Mouse (Mus musculus) macrophage (primary cell): ENCODE measurements around the gene Mpped2. TPM values are rescaled to one million over a fixed set of nuclear protein-coding genes. Genes with fewer than 3 reads are reported as not detected.

Experiments
- H3K27ac ChIP-seq: fragments of 350-480 bp; formaldehyde crosslinking; 2 replicates; pipeline ENCODE4 v1.9.0; 2021
- H3K36me3 ChIP-seq: fragments of 350-480 bp; formaldehyde crosslinking; 2 replicates; pipeline ENCODE4 v1.9.0; 2021; ENCODE audit errors: inconsistent target
- H3K4me3 ChIP-seq: fragments of 350-480 bp; formaldehyde crosslinking; 2 replicates; pipeline ENCODE4 v1.9.0; 2021; ENCODE audit errors: inconsistent target
- H3K79me2 ChIP-seq: fragments of 350-480 bp; formaldehyde crosslinking; 2 replicates; pipeline ENCODE4 v1.9.0; 2021; ENCODE audit errors: inconsistent target
- WGBS: methylation state at CpG from one replicate; pipeline ENCODE4 v1.1.7; 2026; ENCODE audit warnings: inconsistent platforms; ENCODE audit not compliant: missing documents; 5-methylcytosine and 5-hydroxymethylcytosine counted together
- polyA plus RNA-seq: library from polyadenylated mRNA; stranded (reverse); fragments of 250-400 nt; gene quantifications from 3 replicates; pipeline ENCODE4 v1.2.4, GENCODE M21; 2018; ENCODE audit warnings: inconsistent platforms

Mpped2 gene
- polyA plus RNA-seq, 1 experiment from 2014 or later: not detected

- 83% methylated on average over 5 of the region's 5 CpGs for WGBS
- H3K36me3 ChIP-seq: no peaks in the 10 kb centered on the region
- no peak overlapping the region for H3K27ac ChIP-seq
- H3K79me2 ChIP-seq: no peaks in the 10 kb centered on the region
- H3K4me3 ChIP-seq: no peak overlapping the region
Observed at GRCm38 (mm10) chr2:106718888-106719287, 25.8 kb downstream of the Mpped2 start.

DNA sequence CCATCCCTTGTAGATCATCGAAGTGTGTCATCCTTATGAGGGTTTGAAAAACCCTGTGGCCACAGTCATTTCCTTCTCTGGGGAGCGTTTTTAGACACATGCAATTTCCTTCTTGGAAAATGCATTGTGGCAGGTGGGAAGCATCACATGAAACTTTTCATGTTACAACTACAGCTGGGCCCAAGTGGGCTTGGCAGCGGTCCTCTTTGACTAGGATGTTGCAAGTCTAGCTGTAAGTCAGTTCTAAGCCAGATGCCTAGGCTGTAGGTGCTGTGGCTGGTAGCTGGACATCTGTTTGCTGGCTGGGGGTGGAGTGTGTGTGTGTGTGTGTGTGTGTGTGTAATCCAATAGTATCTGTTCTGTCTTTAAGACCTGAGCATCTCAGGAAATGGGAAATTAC, 26.4 kb downstream of the Mpped2 start:
- no peak overlapping the region for H3K4me3 ChIP-seq
- H3K79me2 ChIP-seq: no peaks in the 10 kb centered on the region
- 78% methylated on average over 3 of the region's 3 CpGs for WGBS
- H3K27ac ChIP-seq: no peak overlapping the region
- no peaks in the 10 kb centered on the region for H3K36me3 ChIP-seq

DNA sequence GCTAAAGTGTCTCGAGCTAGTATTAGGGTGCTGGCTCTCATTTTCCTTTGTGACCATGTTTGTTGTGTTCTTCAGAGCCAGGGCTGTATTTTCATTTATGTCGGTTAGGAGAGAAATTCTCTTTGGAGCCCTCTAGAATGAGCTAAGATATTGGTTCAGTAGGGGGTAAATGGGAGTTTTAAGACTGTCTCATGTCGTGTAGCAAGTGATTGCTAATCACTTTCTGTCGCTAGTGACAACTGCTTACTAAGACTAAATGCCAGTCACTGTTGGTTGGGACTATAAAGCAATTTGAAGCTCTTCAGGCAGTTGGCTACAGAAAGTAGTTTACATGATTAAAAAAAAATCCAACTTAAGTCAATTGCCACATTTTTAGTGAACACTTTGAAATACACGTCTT, 27.6 kb downstream of the Mpped2 start:
- Histone ChIP-seq H3K36me3 (no peaks in the 10 kb centered on the region), H3K27ac (no peak overlapping the region), H3K4me3 (no peak overlapping the region), H3K79me2 (no peaks in the 10 kb centered on the region)
- whole genome bisulfite sequencing: 84% methylated on average over 5 of the region's 5 CpGs

- WGBS: 96% methylated on average over 4 of the region's 4 CpGs
- Histone ChIP-seq H3K36me3 (no peaks in the 10 kb centered on the region), H3K79me2 (no peaks in the 10 kb centered on the region), H3K27ac (no peak overlapping the region), H3K4me3 (no peak overlapping the region)
Observed at GRCm38 (mm10) chr2:106722020-106722419, 29.0 kb downstream of the Mpped2 start.

GRCm38 (mm10) chr2:106729951-106730564, 37.0 kb downstream of the Mpped2 start:
- 79% methylated on average over 6 of the region's 6 CpGs for WGBS
- no peaks in the 10 kb centered on the region for H3K79me2 ChIP-seq
- H3K4me3 ChIP-seq: no peak overlapping the region
- H3K27ac ChIP-seq: no peak overlapping the region
- no peaks in the 10 kb centered on the region for H3K36me3 ChIP-seq

GRCm38 (mm10) chr2:106730608-106731007, 37.5 kb downstream of the Mpped2 start:
- WGBS: 95% methylated on average over 6 of the region's 8 CpGs
- Histone ChIP-seq H3K36me3 (no peaks in the 10 kb centered on the region), H3K27ac (no peak overlapping the region), H3K79me2 (no peaks in the 10 kb centered on the region), H3K4me3 (no peak overlapping the region)

DNA sequence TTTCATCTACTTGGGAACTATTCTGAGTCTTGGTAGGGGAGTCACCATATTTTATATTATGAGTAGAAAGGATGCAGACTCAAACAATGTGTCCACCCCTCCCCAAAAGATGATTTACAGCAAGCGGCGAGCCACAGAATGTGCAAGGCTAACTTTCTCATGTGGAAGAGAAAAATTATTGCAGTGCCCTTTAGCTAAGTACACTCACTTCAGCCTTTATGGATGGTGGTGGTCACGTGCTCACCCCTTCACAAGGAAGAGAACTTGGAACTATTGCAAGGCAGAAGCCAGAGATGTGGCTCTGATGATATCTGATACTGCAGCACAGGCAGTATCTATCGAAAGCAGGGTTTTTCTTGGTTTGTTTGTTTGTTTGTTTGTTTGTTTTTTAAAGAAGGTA, 38.4 kb downstream of the Mpped2 start:
- no peak overlapping the region for H3K27ac ChIP-seq
- H3K4me3 ChIP-seq: no peak overlapping the region
- H3K79me2 ChIP-seq: no peaks in the 10 kb centered on the region
- H3K36me3 ChIP-seq: no peaks in the 10 kb centered on the region
- WGBS: 88% methylated on average over 4 of the region's 4 CpGs

DNA sequence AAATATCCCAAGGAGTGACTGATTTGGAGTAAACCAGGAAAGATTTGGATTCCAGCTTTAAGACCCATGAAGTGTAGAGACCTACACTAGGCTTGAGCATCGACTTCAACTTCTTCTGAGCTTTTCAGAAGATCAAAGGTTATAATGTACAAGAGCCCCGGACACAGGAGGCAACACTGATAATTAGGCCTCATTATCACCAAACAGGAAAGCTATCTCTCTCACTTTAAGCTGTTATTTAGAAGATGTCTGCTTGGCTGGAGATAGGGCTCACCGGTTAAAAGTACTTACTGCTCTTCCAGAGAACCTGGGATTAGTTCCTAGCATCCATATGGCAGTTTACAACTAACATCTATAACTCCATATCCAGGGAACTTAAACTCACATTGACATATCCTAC, 39.1 kb downstream of the Mpped2 start:
- no peaks in the 10 kb centered on the region for H3K79me2 ChIP-seq
- H3K36me3 ChIP-seq: no peaks in the 10 kb centered on the region
- WGBS: 59% methylated on average over 3 of the region's 3 CpGs
- H3K27ac ChIP-seq: no peak overlapping the region
- no peak overlapping the region for H3K4me3 ChIP-seq

DNA sequence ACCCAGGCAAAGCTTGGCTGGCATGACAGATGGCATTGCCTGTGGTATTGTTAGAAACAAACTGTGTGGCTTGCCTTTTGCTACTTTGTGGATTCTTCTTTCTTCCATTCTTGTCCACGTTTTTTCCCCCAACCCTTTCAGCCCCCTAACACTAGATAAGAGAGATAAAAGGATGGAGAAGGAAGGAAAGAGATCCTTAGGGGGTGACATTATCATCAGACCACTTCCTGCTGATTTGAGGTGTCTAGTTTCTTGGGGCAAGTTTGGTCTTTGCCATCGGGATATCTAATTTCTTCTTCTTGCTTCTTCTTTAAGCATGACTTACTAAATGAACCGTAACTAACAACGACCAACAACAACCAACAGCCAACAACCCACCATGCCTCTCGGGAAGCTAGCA, 40.3 kb downstream of the Mpped2 start:
- no peaks in the 10 kb centered on the region for H3K79me2 ChIP-seq
- WGBS: 74% methylated on average over 5 of the region's 5 CpGs
- H3K27ac ChIP-seq: no peak overlapping the region
- no peak overlapping the region for H3K4me3 ChIP-seq
- no peaks in the 10 kb centered on the region for H3K36me3 ChIP-seq

GRCm38 (mm10) chr2:106734004-106734403, 40.9 kb downstream of the Mpped2 start:
- Histone ChIP-seq H3K27ac (no peak overlapping the region), H3K36me3 (no peaks in the 10 kb centered on the region), H3K4me3 (no peak overlapping the region), H3K79me2 (no peaks in the 10 kb centered on the region)
- 96% methylated on average over 4 of the region's 4 CpGs for WGBS

- H3K36me3 ChIP-seq: no peaks in the 10 kb centered on the region
- no peak overlapping the region for H3K4me3 ChIP-seq
Observed at GRCm38 (mm10) chr2:106735211-106735610, 42.1 kb downstream of the Mpped2 start.

DNA sequence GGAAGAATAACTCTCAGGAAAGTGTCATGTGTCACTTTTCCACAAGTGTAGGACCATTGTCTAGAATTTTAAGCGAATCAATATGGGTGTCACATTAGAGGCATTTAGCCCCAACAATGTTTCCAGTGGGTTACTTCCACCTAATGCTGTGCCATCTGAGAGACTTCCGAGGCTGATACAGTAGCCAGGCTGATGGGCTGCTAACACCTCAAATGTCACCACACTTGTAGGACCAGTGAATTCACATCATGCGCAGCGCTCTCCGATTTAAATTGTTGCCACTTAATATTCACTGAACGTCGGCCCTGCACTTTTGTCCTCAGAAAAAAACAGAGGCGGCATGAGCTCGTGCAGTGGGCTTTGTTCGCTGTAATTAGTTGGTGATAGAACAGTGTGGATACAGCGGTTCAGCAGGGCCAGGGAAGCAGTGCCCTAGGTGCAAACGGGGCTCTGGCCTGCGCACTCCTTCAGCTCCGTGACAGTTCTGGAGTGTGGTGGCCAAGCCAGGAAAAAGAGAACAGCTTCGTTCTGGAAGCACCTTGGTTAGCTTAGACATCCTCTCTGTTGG, 42.8 kb downstream of the Mpped2 start:
- no peaks in the 10 kb centered on the region for H3K79me2 ChIP-seq
- H3K36me3 ChIP-seq: no peaks in the 10 kb centered on the region
- no peak overlapping the region for H3K4me3 ChIP-seq
- H3K27ac ChIP-seq: no peak overlapping the region
- 91% methylated on average over 15 of the region's 15 CpGs for WGBS

More at GRCm38 (mm10) chr2:106735211-106735610, 42.1 kb downstream of the Mpped2 start:
- WGBS: 89% methylated on average over 4 of the region's 5 CpGs
- no peak overlapping the region for H3K27ac ChIP-seq
- H3K79me2 ChIP-seq: no peaks in the 10 kb centered on the region

- H3K4me3 ChIP-seq: no peak overlapping the region
- no peak overlapping the region for H3K27ac ChIP-seq
- no peaks in the 10 kb centered on the region for H3K36me3 ChIP-seq
- WGBS: 82% methylated on average over 5 of the region's 5 CpGs
- H3K79me2 ChIP-seq: no peaks in the 10 kb centered on the region
Observed at GRCm38 (mm10) chr2:106738951-106739350, 45.9 kb downstream of the Mpped2 start.

GRCm38 (mm10) chr2:106744086-106744485, 51.0 kb downstream of the Mpped2 start:
- H3K27ac ChIP-seq: no peak overlapping the region
- 92% methylated on average over 4 of the region's 4 CpGs for WGBS
- H3K79me2 ChIP-seq: no peaks in the 10 kb centered on the region
- no peak overlapping the region for H3K4me3 ChIP-seq
- no peaks in the 10 kb centered on the region for H3K36me3 ChIP-seq

DNA sequence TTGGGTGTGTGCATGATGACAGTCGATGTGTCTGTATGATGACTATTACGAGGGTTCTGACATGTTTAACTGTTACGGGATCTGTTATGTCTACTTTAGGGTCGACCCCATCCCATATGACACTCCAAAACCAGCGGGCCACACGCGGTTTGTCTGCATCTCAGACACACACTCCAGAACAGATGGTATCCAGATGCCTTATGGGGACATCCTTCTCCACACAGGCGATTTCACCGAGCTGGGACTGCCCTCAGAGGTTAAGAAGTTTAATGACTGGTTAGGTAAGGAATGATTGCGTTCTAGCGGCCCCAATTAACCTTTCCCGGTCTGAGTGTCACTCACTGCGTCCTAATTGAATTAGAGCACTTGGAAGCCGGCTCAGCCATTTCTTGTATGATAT, 51.5 kb downstream of the Mpped2 start:
- 88% methylated on average over 14 of the region's 14 CpGs for WGBS
- Histone ChIP-seq H3K4me3 (no peak overlapping the region), H3K36me3 (no peaks in the 10 kb centered on the region), H3K79me2 (no peaks in the 10 kb centered on the region), H3K27ac (no peak overlapping the region)

GRCm38 (mm10) chr2:106745364-106745763, 52.3 kb downstream of the Mpped2 start:
- Histone ChIP-seq H3K4me3 (no peak overlapping the region), H3K79me2 (no peaks in the 10 kb centered on the region), H3K27ac (no peak overlapping the region), H3K36me3 (no peaks in the 10 kb centered on the region)
- WGBS: 86% methylated on average over 1 of the region's 1 CpGs
